ENCODE assay signal across 1 mouse cellular context in genomic region chr1:72696256-72696655, GRCm38 (mm10).
TF ChIP-seq lines count a peak whose summit lies in the region.

No protein-coding gene starts in this region.

TF ChIP-seq in MEL, 35 proteins besides CTCF, POLR2A, EP300 and RAD21 (continued from another document):
- TF ChIP-seq MYB (IDR thresholded peaks at IDR 0.05; ENCODE audit: low read depth, low read length) (no peak), SIN3A (IDR thresholded peaks at IDR 0.05; ENCODE audit: low read length) (no peak), MXI1 (IDR thresholded peaks at IDR 0.05; ENCODE audit: low read depth, low read length) (no peak), USF1 (IDR thresholded peaks at IDR 0.05; ENCODE audit: low read depth, low read length) (no peak)
